Mouse (Mus musculus) lung, postnatal 0 days (tissue): Measurements from ENCODE around the gene Ankra2.

ENCODE experiments used
- CTCF ChIP-seq: IDR thresholded peaks from 2 replicates; pipeline ENCODE4 v1.5.1; 2016; ENCODE audit warnings: antibody characterized with exemption, mild to moderate bottlenecking
- EP300 ChIP-seq: IDR thresholded peaks from 2 replicates; pipeline ENCODE4 v1.6.1; 2016; ENCODE audit warnings: antibody characterized with exemption, mild to moderate bottlenecking, control low read depth

DNA sequence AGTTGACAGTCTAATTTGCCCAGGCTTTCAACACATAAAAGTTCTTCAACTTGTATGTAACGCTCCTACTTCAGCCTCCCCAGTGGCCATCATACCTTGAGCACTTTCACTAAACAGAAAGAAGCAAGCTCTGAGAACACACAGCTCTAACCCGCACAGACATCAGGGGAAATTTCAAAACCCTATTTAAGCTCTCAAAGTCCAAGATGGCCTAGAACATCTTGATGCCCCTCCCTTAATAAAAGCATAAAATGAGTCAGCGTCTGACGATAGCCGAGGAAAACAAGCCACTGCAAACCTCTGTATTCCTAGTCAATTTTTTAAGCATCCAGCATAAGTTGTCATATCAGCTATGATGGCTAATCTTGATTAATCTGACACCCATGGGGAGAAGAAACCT, 48.7 kb downstream of the Ankra2 start:
- TF ChIP-seq EP300 (no peak), CTCF (no peak)
